Mouse (Mus musculus) stomach, postnatal 0 days (tissue): ENCODE measurements around the gene Dnajb11. TPM values are rescaled to one million over a fixed set of nuclear protein-coding genes. Genes with fewer than 3 reads are reported as not detected.

Experiments
- ATAC-seq: fragments of 200-750 bp; cut with Nextera tagmentation; 2 replicates; pipeline ENCODE4 v1.8.0; 2017; ENCODE audit not compliant: low FRiP score, low TSS enrichment
- DNase-seq: peaks from one replicate; pipeline ENCODE4 v3.0.0-alpha.2; 2016; ENCODE audit warnings: low spot score
- H3K27ac ChIP-seq: fragments of 300-500 bp; sonication (generic); replicated peaks from 2 replicates; pipeline ENCODE4 v1.5.1; 2014; ENCODE audit warnings: mild to moderate bottlenecking, control low read depth
- H3K27me3 ChIP-seq: fragments of 300-500 bp; sonication (generic); 2 replicates; pipeline ENCODE4 v1.6.1; 2014; ENCODE audit warnings: low read length; ENCODE audit not compliant: control insufficient read depth, insufficient read depth
- H3K36me3 ChIP-seq: fragments of 300-500 bp; sonication (generic); 2 replicates; pipeline ENCODE4 v1.6.1; 2014; ENCODE audit warnings: low read length, mixed read lengths; ENCODE audit not compliant: control insufficient read depth, insufficient read depth
- H3K4me1 ChIP-seq: fragments of 300-500 bp; sonication (generic); replicated peaks from 2 replicates; pipeline ENCODE4 v1.6.1; 2014; ENCODE audit warnings: antibody characterized with exemption; ENCODE audit not compliant: control insufficient read depth, insufficient read depth
- H3K4me2 ChIP-seq: fragments of 300-500 bp; sonication (generic); replicated peaks from 2 replicates; pipeline ENCODE4 v1.6.1; 2014; ENCODE audit warnings: low read depth, mild to moderate bottlenecking, control low read depth, moderate library complexity
- H3K4me3 ChIP-seq: fragments of 300-500 bp; sonication (generic); 2 replicates; pipeline ENCODE4 v1.5.1; 2014; ENCODE audit warnings: low read depth, low read length, control low read depth
- H3K9ac ChIP-seq: fragments of 300-500 bp; sonication (generic); 2 replicates; pipeline ENCODE4 v1.6.1; 2014; ENCODE audit warnings: mild to moderate bottlenecking, low read length, control low read depth, mixed read lengths
- H3K9me3 ChIP-seq: fragments of 300-500 bp; sonication (generic); 2 replicates; pipeline ENCODE4 v1.6.1; 2016; ENCODE audit warnings: low read length; ENCODE audit not compliant: control insufficient read depth
- CTCF ChIP-seq: IDR thresholded peaks from 2 replicates; pipeline ENCODE4 v1.5.1; 2016; ENCODE audit warnings: antibody characterized with exemption, low read depth, mild to moderate bottlenecking, moderate library complexity
- EP300 ChIP-seq: optimal IDR thresholded peaks from 2 replicates; pipeline ENCODE3; 2016; ENCODE audit warnings: antibody characterized with exemption
- WGBS: fragments of 180-500 bp; shearing (Covaris S2); extraction: QIAGEN DNeasy Blood & Tissue Kit; methylation state at CpG from one replicate; pipeline ENCODE4 v1.1.7; 2014; 5-methylcytosine and 5-hydroxymethylcytosine counted together
- polyA plus RNA-seq: library from polyadenylated mRNA; unstranded; fragments of >200 nt; fragmentation: Nextera tagmentation; extraction: Ambion mirVana; gene quantifications from 2 replicates; pipeline ENCODE4 v1.2.1, GENCODE M21; 2015

Dnajb11 gene
- polyA plus RNA-seq, 1 experiment from 2014 or later = 94.2 TPM

- no peaks in the 10 kb centered on the region for H3K9me3 ChIP-seq
- H3K9ac ChIP-seq = no peak overlapping the region
- no peaks in the 10 kb centered on the region for H3K27me3 ChIP-seq
- H3K4me2 ChIP-seq = no peak overlapping the region
- no peaks in the 10 kb centered on the region for H3K4me1 ChIP-seq
- H3K4me3 ChIP-seq = no peak overlapping the region
- H3K36me3 ChIP-seq = no peaks in the 10 kb centered on the region
- H3K27ac ChIP-seq = no peak overlapping the region
- DNase-seq (no peak), ATAC-seq (no peak)
- 55% methylated on average over 4 of the region's 4 CpGs for WGBS
- no peak for TF ChIP-seq EP300
- no peak for TF ChIP-seq CTCF
Observed at GRCm38 (mm10) chr16:22922433-22922832, 64.8 kb downstream of the Dnajb11 start.

Other genes with a start within 250 kb of the Dnajb11 start
- gene Dgkg, start 200.6 kb upstream of the Dnajb11 start, polyA plus RNA-seq = 0.36 and 0.54 TPM in 2 replicates
- 0.11 and 0.15 TPM in 2 replicates for gene Crygs, start 46.3 kb upstream of the Dnajb11 start, polyA plus RNA-seq
- gene Tbccd1, start 176 bp upstream of the Dnajb11 start, polyA plus RNA-seq = 11.5 and 12.2 TPM in 2 replicates
- 29.1 and 50.8 TPM in 2 replicates for gene Ahsg, start 33.4 kb downstream of the Dnajb11 start, polyA plus RNA-seq
- 72.3 and 73.2 TPM in 2 replicates for gene Fetub, start 60.5 kb downstream of the Dnajb11 start, polyA plus RNA-seq
- gene Hrg, start 93.2 kb downstream of the Dnajb11 start, polyA plus RNA-seq = 0.28 and 0.56 TPM in 2 replicates
- gene Kng2, start 171.6 kb downstream of the Dnajb11 start, polyA plus RNA-seq = 0.96 and 1.1 TPM in 2 replicates
- gene Kng1, start 200.0 kb downstream of the Dnajb11 start, polyA plus RNA-seq = 4.3 and 10.5 TPM in 2 replicates
- 99.0 and 107 TPM in 2 replicates for gene Eif4a2, start 249.6 kb downstream of the Dnajb11 start, polyA plus RNA-seq